Mouse (Mus musculus): ENCODE measurements around the gene Gdpd4. TPM values are rescaled to one million over a fixed set of nuclear protein-coding genes. Genes with fewer than 3 reads are reported as not detected.

The Gdpd4 gene
- total RNA-seq (2015; ENCODE audit: low replicate concordance): not detected in 2 replicates
- not detected in 2 replicates for total RNA-seq (2017; ENCODE audit: low replicate concordance)

GRCm38 (mm10) chr7:97919742-97920141 is at the start of gene Gdpd4:
Gene Gdpd4, plus strand, starts transcription at chr7:97919955.
- ATAC-seq (replicated peaks; ENCODE audit: low FRiP score, poor library complexity, severe bottlenecking): no peak

GRCm38 (mm10) chr7:97872396-97872795 is 47.4 kb upstream of the Gdpd4 start:
- ATAC-seq (replicated peaks; ENCODE audit: low FRiP score, poor library complexity, severe bottlenecking): no peak

- no peak for ATAC-seq (replicated peaks; ENCODE audit: low FRiP score, poor library complexity, severe bottlenecking)
Observed at GRCm38 (mm10) chr7:97873317-97873716, 46.4 kb upstream of the Gdpd4 start.

GRCm38 (mm10) chr7:97877846-97878538 is 41.8 kb upstream of the Gdpd4 start:
- ATAC-seq (replicated peaks; ENCODE audit: low FRiP score, poor library complexity, severe bottlenecking): no peak

GRCm38 (mm10) chr7:97911646-97912045 is 8.1 kb upstream of the Gdpd4 start:
- ATAC-seq (replicated peaks; ENCODE audit: low FRiP score, poor library complexity, severe bottlenecking): no peak

- ATAC-seq (replicated peaks; ENCODE audit: low FRiP score, poor library complexity, severe bottlenecking): no peak
Observed at GRCm38 (mm10) chr7:97914833-97915516, 4.8 kb upstream of the Gdpd4 start.

- no peak for ATAC-seq (replicated peaks; ENCODE audit: low FRiP score, poor library complexity, severe bottlenecking)
Observed at GRCm38 (mm10) chr7:97925819-97926218, 6.1 kb downstream of the Gdpd4 start.

GRCm38 (mm10) chr7:97926978-97927377 is 7.2 kb downstream of the Gdpd4 start:
- ATAC-seq (replicated peaks; ENCODE audit: low FRiP score, poor library complexity, severe bottlenecking): no peak

- ATAC-seq (replicated peaks; ENCODE audit: low FRiP score, poor library complexity, severe bottlenecking): no peak
Observed at GRCm38 (mm10) chr7:97944485-97944884, 24.7 kb downstream of the Gdpd4 start.

- ATAC-seq (replicated peaks; ENCODE audit: low FRiP score, poor library complexity, severe bottlenecking): no peak
Observed at GRCm38 (mm10) chr7:97972486-97972885, 52.7 kb downstream of the Gdpd4 start.

- ATAC-seq (replicated peaks; ENCODE audit: low FRiP score, poor library complexity, severe bottlenecking): no peak
Observed at GRCm38 (mm10) chr7:97977463-97977862, 57.7 kb downstream of the Gdpd4 start.

- no peak for ATAC-seq (replicated peaks; ENCODE audit: low FRiP score, poor library complexity, severe bottlenecking)
Observed at GRCm38 (mm10) chr7:97984108-97984834, 64.5 kb downstream of the Gdpd4 start.

- no peak for ATAC-seq (replicated peaks; ENCODE audit: low FRiP score, poor library complexity, severe bottlenecking)
Observed at GRCm38 (mm10) chr7:98002617-98003016, 82.9 kb downstream of the Gdpd4 start.

GRCm38 (mm10) chr7:98048101-98048824 is 128.5 kb downstream of the Gdpd4 start:
- no peak for ATAC-seq (replicated peaks; ENCODE audit: low FRiP score, poor library complexity, severe bottlenecking)

- 0 out of 2 replicates have a peak, but pooled peaks have one; percentile 23 for ATAC-seq (replicated peaks; ENCODE audit: low FRiP score, poor library complexity, severe bottlenecking)
Observed at GRCm38 (mm10) chr7:98051980-98052379, 132.2 kb downstream of the Gdpd4 start.

GRCm38 (mm10) chr7:98054461-98054860 is 134.7 kb downstream of the Gdpd4 start:
- ATAC-seq (replicated peaks; ENCODE audit: low FRiP score, poor library complexity, severe bottlenecking): no peak

GRCm38 (mm10) chr7:98054942-98055341 is 135.2 kb downstream of the Gdpd4 start:
- no peak for ATAC-seq (replicated peaks; ENCODE audit: low FRiP score, poor library complexity, severe bottlenecking)

- no peak for ATAC-seq (replicated peaks; ENCODE audit: low FRiP score, poor library complexity, severe bottlenecking)
Observed at GRCm38 (mm10) chr7:98066229-98066628, 146.5 kb downstream of the Gdpd4 start.

- ATAC-seq (replicated peaks; ENCODE audit: low FRiP score, poor library complexity, severe bottlenecking): peak; percentile 70
Observed at GRCm38 (mm10) chr7:98071620-98072019, 151.9 kb downstream of the Gdpd4 start.

- no peak for ATAC-seq (replicated peaks; ENCODE audit: low FRiP score, poor library complexity, severe bottlenecking)
Observed at GRCm38 (mm10) chr7:98077453-98077852, 157.7 kb downstream of the Gdpd4 start.

All from erythroid progenitor cell, adult 5-6 weeks (primary cell).